Mouse (Mus musculus): ENCODE results near the gene Tmtc2.

DNA sequence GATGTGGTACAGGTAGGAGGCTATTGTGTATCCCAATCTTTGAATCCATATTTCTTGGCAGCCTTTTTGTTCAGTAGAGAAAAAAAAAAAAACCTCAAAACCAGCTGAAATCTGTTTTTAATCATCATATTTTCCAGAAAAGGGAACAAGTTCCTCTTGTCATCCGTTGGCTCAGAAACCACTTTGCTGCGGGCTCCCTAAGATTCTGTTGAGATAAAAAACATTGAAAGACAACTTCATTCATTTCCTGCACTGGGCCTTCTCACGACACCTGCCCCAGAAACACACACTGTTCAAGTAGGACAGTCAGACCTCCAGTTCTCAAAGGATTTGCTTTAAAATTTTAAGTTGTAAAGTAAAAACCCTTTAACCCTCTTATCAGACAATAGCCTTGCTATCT lies 23.0 kb upstream of the Tmtc2 start:
- TF ChIP-seq CTCF (conservative IDR thresholded peaks at IDR 0.05; ENCODE audit: low read length) = no peak
- TF ChIP-seq POU5F1 (IDR thresholded peaks at IDR 0.05; ENCODE audit: borderline replicate concordance, low read length) = no peak
